Mouse (Mus musculus): ENCODE measurements around the gene Tmub2. TPM values are rescaled to one million over a fixed set of nuclear protein-coding genes. Genes with fewer than 3 reads are reported as not detected.

The Tmub2 gene
- 79.8 and 83.7 TPM in 2 replicates for polyA plus RNA-seq (2015; fragmentation: Nextera tagmentation; extraction: Ambion mirVana)

GRCm38 (mm10) chr11:102284501-102285094, at the start of gene Tmub2:
TSS of gene Tmub2 (plus strand) at chr11:102284931.
- under 1% methylated on average over 26 of the region's 32 CpGs for WGBS
- ATAC-seq (ENCODE audit: low FRiP score), result peak; percentile 94
- H3K36me3 ChIP-seq, result peaks cover 19% of the 10 kb centered on the region

DNA sequence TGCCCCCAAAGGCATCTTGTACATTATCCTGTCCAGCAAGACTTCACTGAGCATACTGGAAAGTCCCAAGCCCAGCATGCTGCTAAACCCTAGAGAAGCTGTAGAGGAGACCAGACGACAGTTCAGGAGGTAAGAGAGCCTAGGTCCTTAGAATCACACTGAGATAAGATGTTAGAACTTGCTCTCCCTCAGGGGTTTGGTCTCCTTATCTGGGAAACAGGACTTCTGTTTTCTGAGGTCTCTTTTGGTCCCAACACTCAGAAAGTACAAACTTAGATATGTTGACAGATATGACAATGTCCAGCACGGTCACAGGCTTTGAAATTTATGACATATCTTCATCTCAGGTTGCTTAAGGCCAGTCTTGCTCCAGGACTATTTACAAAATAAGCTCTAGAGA, 48.7 kb upstream of the Tmub2 start:
- WGBS, result 69% methylated on average over 2 of the region's 2 CpGs

More at GRCm38 (mm10) chr11:102284501-102285094, at the start of gene Tmub2:
- peak within 1 kb of the TSS; percentile 77 for H3K9ac ChIP-seq (replicated peaks)
- H3K4me3 ChIP-seq (replicated peaks), result peak within 1 kb of the TSS; percentile 87
- peak within 1 kb of the TSS; percentile 91 for H3K27ac ChIP-seq (replicated peaks)
- peak within 1 kb of the TSS; percentile 74 for H3K4me2 ChIP-seq
- peaks cover 33% of the 10 kb centered on the region for H3K4me1 ChIP-seq
- H3K27me3 ChIP-seq (replicated peaks), result no peaks in the 10 kb centered on the region
- H3K9me3 ChIP-seq (replicated peaks), result no peaks in the 10 kb centered on the region

GRCm38 (mm10) chr11:102240636-102241035, 44.1 kb upstream of the Tmub2 start:
- Histone ChIP-seq H3K4me1 (peaks cover 14% of the 10 kb centered on the region), H3K4me2 (no peak overlapping the region), H3K9me3 (replicated peaks) (no peaks in the 10 kb centered on the region), H3K27ac (replicated peaks) (no peak overlapping the region), H3K27me3 (replicated peaks) (no peaks in the 10 kb centered on the region), H3K36me3 (no peaks in the 10 kb centered on the region), H3K9ac (replicated peaks) (no peak overlapping the region), H3K4me3 (replicated peaks) (no peak overlapping the region)
- 90% methylated on average over 6 of the region's 6 CpGs for WGBS
- no peak for ATAC-seq (ENCODE audit: low FRiP score)

More for the DNA sequence above, 48.7 kb upstream of the Tmub2 start:
- no peaks in the 10 kb centered on the region for H3K27me3 ChIP-seq (replicated peaks)
- H3K4me1 ChIP-seq, result no peaks in the 10 kb centered on the region
- H3K4me2 ChIP-seq, result no peak overlapping the region
- H3K9me3 ChIP-seq (replicated peaks), result no peaks in the 10 kb centered on the region
- no peak overlapping the region for H3K9ac ChIP-seq (replicated peaks)
- H3K36me3 ChIP-seq, result no peaks in the 10 kb centered on the region
- no peak overlapping the region for H3K4me3 ChIP-seq (replicated peaks)
- no peak overlapping the region for H3K27ac ChIP-seq (replicated peaks)
- ATAC-seq (ENCODE audit: low FRiP score), result no peak

DNA sequence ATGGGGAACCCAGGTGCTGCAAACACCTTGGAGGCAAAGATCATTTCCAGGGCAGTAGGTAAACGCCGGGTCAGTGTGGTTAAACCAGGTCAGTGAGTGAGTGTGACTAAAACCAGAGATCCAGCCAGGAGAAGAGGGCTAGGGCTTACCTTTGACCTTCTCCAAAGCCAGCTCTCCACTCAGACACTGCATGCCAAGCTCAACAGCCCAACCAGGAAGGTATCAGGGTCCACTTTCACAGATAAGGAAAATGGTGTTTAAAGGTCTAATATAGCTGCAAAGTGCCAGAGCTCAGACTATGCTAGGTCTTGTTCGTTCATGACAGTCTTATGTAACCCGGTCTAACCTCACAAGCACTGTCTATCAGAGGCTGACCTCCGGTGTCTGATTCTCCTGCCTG, 43.5 kb upstream of the Tmub2 start:
- WGBS, result 92% methylated on average over 5 of the region's 5 CpGs
- H3K9me3 ChIP-seq (replicated peaks), result no peaks in the 10 kb centered on the region
- H3K36me3 ChIP-seq, result no peaks in the 10 kb centered on the region
- H3K4me1 ChIP-seq, result peaks cover 20% of the 10 kb centered on the region
- no peak overlapping the region for H3K4me2 ChIP-seq
- no peak overlapping the region for H3K9ac ChIP-seq (replicated peaks)
- ATAC-seq (ENCODE audit: low FRiP score), result no peak
- no peak overlapping the region for H3K4me3 ChIP-seq (replicated peaks)
- H3K27me3 ChIP-seq (replicated peaks), result no peaks in the 10 kb centered on the region
- H3K27ac ChIP-seq (replicated peaks), result no peak overlapping the region

DNA sequence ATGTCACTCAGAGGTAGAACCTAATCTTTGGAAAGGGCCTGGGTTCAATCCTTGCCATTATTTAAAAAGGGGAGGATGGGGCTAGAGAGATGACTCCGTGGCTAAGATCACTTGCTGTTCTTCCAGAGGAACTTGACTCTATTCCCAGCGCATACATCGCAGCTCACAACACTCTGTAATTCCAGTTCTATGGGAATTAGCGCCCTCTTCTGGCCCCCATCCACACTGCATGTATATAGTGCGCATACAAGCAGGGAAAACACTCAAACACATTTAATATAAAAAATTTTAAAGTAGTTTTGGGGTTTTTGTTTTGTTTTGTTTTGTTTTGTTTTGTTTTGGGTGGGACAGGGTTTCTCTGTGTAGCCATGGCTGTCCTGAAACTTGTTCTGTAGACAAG, 42.9 kb upstream of the Tmub2 start:
- peaks cover 20% of the 10 kb centered on the region for H3K4me1 ChIP-seq

GRCm38 (mm10) chr11:102244926-102245449, 39.7 kb upstream of the Tmub2 start:
- no peaks in the 10 kb centered on the region for H3K36me3 ChIP-seq
- ATAC-seq (ENCODE audit: low FRiP score), result peak; percentile 88
- peak overlapping the region; percentile 82 for H3K27ac ChIP-seq (replicated peaks)
- H3K4me3 ChIP-seq (replicated peaks), result peak overlapping the region; percentile 39
- no peaks in the 10 kb centered on the region for H3K9me3 ChIP-seq (replicated peaks)
- peaks cover 30% of the 10 kb centered on the region for H3K4me1 ChIP-seq
- H3K4me2 ChIP-seq, result peak overlapping the region; percentile 83
- no peaks in the 10 kb centered on the region for H3K27me3 ChIP-seq (replicated peaks)
- WGBS, result under 1% methylated on average over 32 of the region's 32 CpGs
- peak overlapping the region; percentile 60 for H3K9ac ChIP-seq (replicated peaks)

More for the DNA sequence above, 42.9 kb upstream of the Tmub2 start:
- WGBS, result 52% methylated on average over 5 of the region's 5 CpGs
- Histone ChIP-seq H3K9me3 (replicated peaks) (no peaks in the 10 kb centered on the region), H3K9ac (replicated peaks) (no peak overlapping the region), H3K27me3 (replicated peaks) (no peaks in the 10 kb centered on the region), H3K4me3 (replicated peaks) (no peak overlapping the region), H3K27ac (replicated peaks) (no peak overlapping the region), H3K36me3 (no peaks in the 10 kb centered on the region), H3K4me2 (no peak overlapping the region)
- ATAC-seq (ENCODE audit: low FRiP score), result no peak

- Histone ChIP-seq H3K27me3 (replicated peaks) (no peaks in the 10 kb centered on the region), H3K27ac (replicated peaks) (peak overlapping the region; percentile 82), H3K36me3 (no peaks in the 10 kb centered on the region), H3K9ac (replicated peaks) (peak overlapping the region; percentile 60), H3K4me3 (replicated peaks) (peak overlapping the region; percentile 39), H3K4me2 (peak overlapping the region; percentile 83), H3K9me3 (replicated peaks) (no peaks in the 10 kb centered on the region), H3K4me1 (peaks cover 30% of the 10 kb centered on the region)
- ATAC-seq (ENCODE audit: low FRiP score), result no peak; the same call in 1 of the 2 replicates
- 28% methylated on average over 14 of the region's 14 CpGs for WGBS
These were observed 39.0 kb upstream of the Tmub2 start for GRCm38 (mm10) chr11:102245581-102246272.

- ATAC-seq (ENCODE audit: low FRiP score), result no peak
- H3K27me3 ChIP-seq (replicated peaks), result no peaks in the 10 kb centered on the region
- H3K4me3 ChIP-seq (replicated peaks), result no peak overlapping the region
- no peaks in the 10 kb centered on the region for H3K36me3 ChIP-seq
- no peak overlapping the region for H3K9ac ChIP-seq (replicated peaks)
- peaks cover 30% of the 10 kb centered on the region for H3K4me1 ChIP-seq
- H3K27ac ChIP-seq (replicated peaks), result peak overlapping the region; percentile 82; the same call in 1 of the 2 replicates
- 81% methylated on average over 6 of the region's 6 CpGs for WGBS
- H3K9me3 ChIP-seq (replicated peaks), result no peaks in the 10 kb centered on the region
- no peak overlapping the region for H3K4me2 ChIP-seq
These were observed 38.5 kb upstream of the Tmub2 start for GRCm38 (mm10) chr11:102246273-102246635.

- no peaks in the 10 kb centered on the region for H3K36me3 ChIP-seq
- H3K27ac ChIP-seq (replicated peaks), result no peak overlapping the region
- H3K27me3 ChIP-seq (replicated peaks), result no peaks in the 10 kb centered on the region
- no peak overlapping the region for H3K9ac ChIP-seq (replicated peaks)
- H3K4me3 ChIP-seq (replicated peaks), result no peak overlapping the region
- no peak for ATAC-seq (ENCODE audit: low FRiP score)
- peaks cover 30% of the 10 kb centered on the region for H3K4me1 ChIP-seq
- no peaks in the 10 kb centered on the region for H3K9me3 ChIP-seq (replicated peaks)
- H3K4me2 ChIP-seq, result no peak overlapping the region
- 92% methylated on average over 4 of the region's 4 CpGs for WGBS
These were observed 37.9 kb upstream of the Tmub2 start for GRCm38 (mm10) chr11:102246871-102247270.

DNA sequence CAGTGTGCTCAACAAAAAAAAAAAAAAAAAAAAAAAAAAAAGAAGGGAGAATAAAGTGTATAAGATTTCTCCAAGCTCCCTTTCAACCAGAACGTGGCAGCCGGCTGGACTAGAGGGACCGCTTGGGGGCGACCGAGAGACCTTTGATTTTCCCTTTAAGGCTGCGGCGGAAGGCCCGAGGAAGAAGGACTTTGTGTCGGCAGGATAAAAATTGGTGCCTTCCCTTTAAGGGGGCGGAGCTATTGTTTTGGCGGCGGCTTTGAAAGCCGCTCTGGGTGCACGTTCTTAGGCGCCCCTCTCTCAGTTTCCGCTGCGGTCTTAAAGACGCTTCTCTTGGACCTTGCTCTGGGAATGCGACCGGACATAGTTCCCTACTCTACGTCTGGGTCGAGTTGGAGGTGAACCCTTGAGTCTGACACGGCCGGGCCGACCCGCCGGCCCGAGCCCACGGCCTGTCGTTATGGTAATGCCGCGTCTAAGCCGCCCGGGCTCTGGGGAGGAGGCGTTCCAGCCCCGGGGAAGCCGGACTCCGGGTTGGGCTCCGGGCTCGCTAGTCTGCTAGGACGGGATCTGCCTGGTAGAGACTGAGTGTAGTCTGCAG, 36.0 kb upstream of the Tmub2 start, which contains the start of gene BC030867:
Gene BC030867 (plus strand): TSS at position 253 of the 601 bp plus-strand sequence.
- ATAC-seq (ENCODE audit: low FRiP score), result no peak; the same call in 1 of the 2 replicates

DNA sequence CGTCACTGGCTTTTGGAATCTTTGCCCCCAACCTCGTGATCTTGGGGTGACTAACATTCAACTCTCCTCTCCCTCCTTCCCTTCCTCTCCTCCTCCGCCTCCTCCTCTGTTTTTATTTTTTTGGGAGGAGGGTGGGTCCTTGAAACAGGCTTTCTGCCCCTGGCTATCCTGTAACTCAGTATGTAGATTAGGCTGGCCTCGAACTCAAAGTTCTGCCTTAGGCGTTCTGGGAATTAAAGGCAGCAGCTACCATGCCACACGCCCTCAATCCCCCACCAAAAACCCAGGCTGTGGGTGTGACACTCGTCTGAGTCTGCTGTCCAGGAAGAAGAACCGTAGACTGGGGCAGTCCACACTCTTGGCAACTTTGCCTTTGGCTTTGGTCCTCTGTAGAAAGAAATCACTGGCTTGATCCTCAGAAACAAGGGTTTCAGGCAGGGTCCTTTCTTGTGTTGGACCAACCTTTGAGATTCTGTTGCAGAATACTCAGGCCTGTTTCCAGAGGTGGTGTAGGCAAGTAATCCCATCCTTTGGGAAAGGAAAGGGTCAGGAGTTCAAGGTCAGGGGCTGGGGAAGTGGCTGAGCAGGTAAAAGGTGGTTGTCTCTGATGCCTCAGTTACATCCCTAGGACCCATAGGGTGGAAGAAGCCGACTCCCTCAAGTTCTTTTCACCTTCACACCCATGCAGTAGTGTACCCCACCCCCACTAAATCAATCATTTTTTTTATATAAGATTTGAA, 35.2 kb upstream of the Tmub2 start:
- H3K4me3 ChIP-seq (replicated peaks), result peak overlapping the region; percentile 43

More for the DNA sequence above, 36.0 kb upstream of the Tmub2 start, which contains the start of gene BC030867:
- Histone ChIP-seq H3K9me3 (replicated peaks) (no peaks in the 10 kb centered on the region), H3K27me3 (replicated peaks) (no peaks in the 10 kb centered on the region), H3K4me1 (peaks cover 30% of the 10 kb centered on the region), H3K9ac (replicated peaks) (peak within 1 kb of the TSS; percentile 35; the same call in 1 of the 2 replicates), H3K4me3 (replicated peaks) (peak within 1 kb of the TSS; percentile 43), H3K27ac (replicated peaks) (no peak within 1 kb of the TSS), H3K4me2 (peak within 1 kb of the TSS; percentile 88), H3K36me3 (no peaks in the 10 kb centered on the region)
- WGBS, result under 1% methylated on average over 41 of the region's 41 CpGs

More for the DNA sequence above, 35.2 kb upstream of the Tmub2 start:
- no peaks in the 10 kb centered on the region for H3K9me3 ChIP-seq (replicated peaks)
- ATAC-seq (ENCODE audit: low FRiP score), result no peak
- no peak overlapping the region for H3K27ac ChIP-seq (replicated peaks)
- peak overlapping the region; percentile 88 for H3K4me2 ChIP-seq
- peaks cover 27% of the 10 kb centered on the region for H3K4me1 ChIP-seq
- no peaks in the 10 kb centered on the region for H3K36me3 ChIP-seq
- peak overlapping the region; percentile 35; the same call in 1 of the 2 replicates for H3K9ac ChIP-seq (replicated peaks)
- 13% methylated on average over 9 of the region's 9 CpGs for WGBS
- H3K27me3 ChIP-seq (replicated peaks), result no peaks in the 10 kb centered on the region
